Mouse (Mus musculus) frontal cortex, adult (tissue): ENCODE measurements around the gene Kcns1.
A peak's percentile ranks its signal among the peaks of the same experiment; 100 is the strongest.
"Not testable (repeated sequence)": the region's sequence is repeated elsewhere in the genome, so short reads cannot be mapped to it uniquely, and the experiment has no call there.

Experiments
- ATAC-seq: cut with Nextera tagmentation; 2 replicates; pipeline ENCODE4 v1.9.2; 2017; ENCODE audit warnings: mild to moderate bottlenecking, moderate library complexity, mixed read lengths; ENCODE audit not compliant: low TSS enrichment

The Kcns1 gene

GRCm38 (mm10) chr2:164170902-164171301 is at the start of gene Kcns1:
Gene Kcns1 (minus strand): TSS chr2:164171113.
- peak; percentile 6; the same call in 1 of the 2 replicates for ATAC-seq

- no peak for ATAC-seq
Observed at GRCm38 (mm10) chr2:164219295-164219694, 48.4 kb upstream of the Kcns1 start.

- ATAC-seq, result peak; percentile 80
Observed at GRCm38 (mm10) chr2:164212711-164213110, 41.8 kb upstream of the Kcns1 start.

- no peak for ATAC-seq
Observed at GRCm38 (mm10) chr2:164210892-164211291, 40.0 kb upstream of the Kcns1 start.

GRCm38 (mm10) chr2:164206676-164207075 is 35.8 kb upstream of the Kcns1 start:
- ATAC-seq, result peak; percentile 91

GRCm38 (mm10) chr2:164206011-164206410 is 35.1 kb upstream of the Kcns1 start:
- ATAC-seq, result not testable (repeated sequence)

- no peak for ATAC-seq
Observed at GRCm38 (mm10) chr2:164199626-164200327, 28.9 kb upstream of the Kcns1 start, which contains the start of gene Wfdc15a. Gene Wfdc15a (minus strand): TSS chr2:164200130.

GRCm38 (mm10) chr2:164196700-164196990 is 25.7 kb upstream of the Kcns1 start:
- no peak for ATAC-seq

- no peak for ATAC-seq
Observed at GRCm38 (mm10) chr2:164195971-164196699, 25.2 kb upstream of the Kcns1 start.

- ATAC-seq, result no peak
Observed at GRCm38 (mm10) chr2:164194959-164195630, 24.2 kb upstream of the Kcns1 start.

- no peak for ATAC-seq
Observed at GRCm38 (mm10) chr2:164192279-164192678, 21.4 kb upstream of the Kcns1 start.

GRCm38 (mm10) chr2:164190576-164190975 is 19.7 kb upstream of the Kcns1 start, which contains the start of gene Wfdc12:
Gene Wfdc12 (minus strand): TSS chr2:164190608.
- no peak for ATAC-seq

GRCm38 (mm10) chr2:164188722-164189121 is 17.8 kb upstream of the Kcns1 start:
- ATAC-seq, result no peak

GRCm38 (mm10) chr2:164184145-164184719 is 13.3 kb upstream of the Kcns1 start:
- no peak for ATAC-seq

GRCm38 (mm10) chr2:164183340-164183739 is 12.4 kb upstream of the Kcns1 start:
- ATAC-seq, result no peak

GRCm38 (mm10) chr2:164182692-164183255 is 11.9 kb upstream of the Kcns1 start, which contains the start of gene Wfdc5:
Gene Wfdc5 (minus strand): TSS chr2:164182742.
- ATAC-seq, result no peak

- no peak for ATAC-seq
Observed at GRCm38 (mm10) chr2:164180770-164181169, 9.9 kb upstream of the Kcns1 start.

GRCm38 (mm10) chr2:164180124-164180523 is 9.2 kb upstream of the Kcns1 start:
- ATAC-seq, result no peak

- ATAC-seq, result no peak
Observed at GRCm38 (mm10) chr2:164177831-164178230, 6.9 kb upstream of the Kcns1 start.

- ATAC-seq, result peak; percentile 32; the same call in 1 of the 2 replicates
Observed at GRCm38 (mm10) chr2:164175850-164176249, 4.9 kb upstream of the Kcns1 start.

GRCm38 (mm10) chr2:164174649-164175395 is 3.9 kb upstream of the Kcns1 start:
- ATAC-seq, result peak; percentile 78
